Mouse (Mus musculus) kidney, postnatal 0 days (tissue): ENCODE data around the gene Lrrc20. TPM values are rescaled to one million over a fixed set of nuclear protein-coding genes. Genes with fewer than 3 reads are reported as not detected.
A peak's percentile ranks its signal among the peaks of the same experiment; 100 is the strongest.

ENCODE experiments used
- ATAC-seq: fragments of 200-750 bp; cut with Nextera tagmentation; replicated peaks from 2 replicates; pipeline ENCODE4 v1.8.0; 2017; ENCODE audit warnings: low read depth, moderate number of reproducible peaks, moderate TSS enrichment, moderate library complexity; ENCODE audit not compliant: low FRiP score
- DNase-seq: peaks from one replicate; pipeline ENCODE4 v3.0.0-alpha.2; 2016; ENCODE audit warnings: low spot score
- H3K27ac ChIP-seq: fragments of 300-500 bp; sonication (generic); 2 replicates; pipeline ENCODE4 v1.5.1; 2014; ENCODE audit warnings: mild to moderate bottlenecking
- H3K27me3 ChIP-seq: fragments of 300-500 bp; sonication (generic); 2 replicates; pipeline ENCODE4 v1.6.1; 2014; ENCODE audit warnings: low read length, mixed read lengths; ENCODE audit not compliant: insufficient read depth
- H3K36me3 ChIP-seq: fragments of 300-500 bp; sonication (generic); 2 replicates; pipeline ENCODE4 v1.6.1; 2014; ENCODE audit warnings: low read length, mixed read lengths; ENCODE audit not compliant: insufficient read depth
- H3K4me1 ChIP-seq: fragments of 300-500 bp; sonication (generic); replicated peaks from 2 replicates; pipeline ENCODE4 v1.6.1; 2014; ENCODE audit warnings: antibody characterized with exemption, low read length, mixed read lengths; ENCODE audit not compliant: insufficient read depth
- H3K4me2 ChIP-seq: fragments of 300-500 bp; sonication (generic); 2 replicates; pipeline ENCODE4 v1.6.1; 2014; ENCODE audit warnings: mild to moderate bottlenecking, low read length, moderate library complexity, mixed read lengths
- H3K4me3 ChIP-seq: fragments of 300-500 bp; sonication (generic); replicated peaks from 2 replicates; pipeline ENCODE4 v1.5.1; 2014; ENCODE audit warnings: low read depth, low read length
- H3K9ac ChIP-seq: fragments of 300-500 bp; sonication (generic); 2 replicates; pipeline ENCODE4 v1.6.1; 2014; ENCODE audit warnings: low read depth, low read length
- H3K9me3 ChIP-seq: fragments of 300-500 bp; sonication (generic); replicated peaks from 2 replicates; pipeline ENCODE4 v1.6.1; 2016; ENCODE audit warnings: low read length, inconsistent platforms, mixed read lengths
- CTCF ChIP-seq: IDR thresholded peaks from 2 replicates; pipeline ENCODE4 v1.5.1; 2016; ENCODE audit warnings: antibody characterized with exemption, low read depth, mild to moderate bottlenecking, moderate library complexity
- WGBS: fragments of 180-500 bp; shearing (Covaris S2); extraction: QIAGEN DNeasy Blood & Tissue Kit; methylation state at CpG from one replicate; pipeline ENCODE4 v1.1.7; 2014; 5-methylcytosine and 5-hydroxymethylcytosine counted together
- polyA plus RNA-seq: library from polyadenylated mRNA; unstranded; fragments of >200 nt; fragmentation: Nextera tagmentation; extraction: Ambion mirVana; gene quantifications from 2 replicates; pipeline ENCODE4 v1.2.1, GENCODE M21; 2015

Gene Lrrc20
- polyA plus RNA-seq, 1 experiment from 2014 or later = 5.7 TPM

- H3K36me3 ChIP-seq = no peaks in the 10 kb centered on the region
- H3K9ac ChIP-seq = no peak overlapping the region
- ATAC-seq (peak; percentile 77; the same call in 1 of the 2 replicates), DNase-seq (no peak)
- H3K9me3 ChIP-seq = no peaks in the 10 kb centered on the region
- H3K27me3 ChIP-seq = no peaks in the 10 kb centered on the region
- H3K4me3 ChIP-seq = no peak overlapping the region
- no peak overlapping the region for H3K27ac ChIP-seq
- H3K4me2 ChIP-seq = no peak overlapping the region
- WGBS = 42% methylated on average over 12 of the region's 12 CpGs
- TF ChIP-seq CTCF = no peak
- H3K4me1 ChIP-seq = no peaks in the 10 kb centered on the region
These were observed 68.7 kb downstream of the Lrrc20 start for GRCm38 (mm10) chr10:61544127-61544862.

GRCm38 (mm10) chr10:61544863-61545240 is 69.3 kb downstream of the Lrrc20 start:
- no peak overlapping the region for H3K4me3 ChIP-seq
- WGBS = 50% methylated on average over 9 of the region's 9 CpGs
- DNase-seq = no peak
- H3K36me3 ChIP-seq = no peaks in the 10 kb centered on the region
- H3K27ac ChIP-seq = no peak overlapping the region
- H3K4me2 ChIP-seq = no peak overlapping the region
- no peaks in the 10 kb centered on the region for H3K9me3 ChIP-seq
- ATAC-seq = no peak
- H3K4me1 ChIP-seq = no peaks in the 10 kb centered on the region
- H3K9ac ChIP-seq = no peak overlapping the region
- H3K27me3 ChIP-seq = no peaks in the 10 kb centered on the region
- TF ChIP-seq CTCF = no peak

- ATAC-seq = no peak
These were observed 74.5 kb downstream of the Lrrc20 start for GRCm38 (mm10) chr10:61550106-61550505.

GRCm38 (mm10) chr10:61555155-61555554 is 79.6 kb downstream of the Lrrc20 start:
- WGBS = 84% methylated on average over 6 of the region's 6 CpGs
- no peaks in the 10 kb centered on the region for H3K36me3 ChIP-seq
- H3K4me3 ChIP-seq = no peak overlapping the region
- H3K27ac ChIP-seq = no peak overlapping the region
- H3K4me1 ChIP-seq = no peaks in the 10 kb centered on the region
- no peak for TF ChIP-seq CTCF
- no peaks in the 10 kb centered on the region for H3K27me3 ChIP-seq
- H3K4me2 ChIP-seq = no peak overlapping the region
- DNase-seq (no peak), ATAC-seq (no peak)
- no peak overlapping the region for H3K9ac ChIP-seq
- H3K9me3 ChIP-seq = no peaks in the 10 kb centered on the region

More at GRCm38 (mm10) chr10:61550106-61550505, 74.5 kb downstream of the Lrrc20 start:
- Histone ChIP-seq H3K4me1 (no peaks in the 10 kb centered on the region), H3K27ac (no peak overlapping the region), H3K9me3 (no peaks in the 10 kb centered on the region), H3K4me3 (no peak overlapping the region), H3K36me3 (no peaks in the 10 kb centered on the region), H3K4me2 (no peak overlapping the region), H3K27me3 (no peaks in the 10 kb centered on the region), H3K9ac (no peak overlapping the region)
- DNase-seq = no peak
- no peak for TF ChIP-seq CTCF
- WGBS = 83% methylated on average over 8 of the region's 8 CpGs

- TF ChIP-seq CTCF = no peak
- ATAC-seq (no peak), DNase-seq (no peak)
- Histone ChIP-seq H3K4me1 (no peaks in the 10 kb centered on the region), H3K9ac (no peak overlapping the region), H3K36me3 (no peaks in the 10 kb centered on the region), H3K4me2 (no peak overlapping the region), H3K4me3 (no peak overlapping the region), H3K27ac (no peak overlapping the region), H3K27me3 (no peaks in the 10 kb centered on the region), H3K9me3 (no peaks in the 10 kb centered on the region)
- WGBS = 84% methylated on average over 2 of the region's 2 CpGs
These were observed 83.0 kb downstream of the Lrrc20 start for GRCm38 (mm10) chr10:61558631-61559030.

DNA sequence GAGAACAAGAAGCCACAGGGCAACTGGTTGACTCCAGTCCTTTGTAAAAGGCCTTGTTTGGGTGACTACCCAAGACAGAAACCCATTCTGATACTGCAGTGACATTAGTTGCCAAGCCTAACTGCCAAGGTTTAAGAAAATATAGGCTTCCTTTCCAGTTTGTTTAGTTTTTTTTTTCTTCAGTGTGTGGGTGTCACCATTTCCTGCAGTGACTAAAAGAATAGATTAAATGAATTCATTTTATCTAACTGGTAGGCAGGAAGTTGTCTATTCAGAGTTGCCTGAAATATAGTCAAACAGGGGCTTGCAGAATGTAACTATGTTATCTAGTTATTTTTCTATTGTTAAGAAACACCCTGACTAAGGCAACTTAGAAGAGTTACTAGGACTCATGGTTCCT is 83.9 kb downstream of the Lrrc20 start:
- no peak overlapping the region for H3K4me3 ChIP-seq
- H3K9ac ChIP-seq = no peak overlapping the region
- DNase-seq (no peak), ATAC-seq (no peak)
- H3K27ac ChIP-seq = no peak overlapping the region
- H3K4me1 ChIP-seq = no peaks in the 10 kb centered on the region
- no peak for TF ChIP-seq CTCF
- no peaks in the 10 kb centered on the region for H3K9me3 ChIP-seq
- H3K36me3 ChIP-seq = no peaks in the 10 kb centered on the region
- no peaks in the 10 kb centered on the region for H3K27me3 ChIP-seq
- H3K4me2 ChIP-seq = no peak overlapping the region

GRCm38 (mm10) chr10:61563550-61563949 is 87.9 kb downstream of the Lrrc20 start:
- H3K4me1 ChIP-seq = no peaks in the 10 kb centered on the region
- H3K9ac ChIP-seq = no peak overlapping the region
- WGBS = 79% methylated on average over 9 of the region's 9 CpGs
- H3K9me3 ChIP-seq = no peaks in the 10 kb centered on the region
- ATAC-seq = no peak
- no peak overlapping the region for H3K4me3 ChIP-seq
- H3K27ac ChIP-seq = no peak overlapping the region
- no peaks in the 10 kb centered on the region for H3K27me3 ChIP-seq
- no peak for DNase-seq
- no peak for TF ChIP-seq CTCF
- H3K36me3 ChIP-seq = no peaks in the 10 kb centered on the region
- H3K4me2 ChIP-seq = no peak overlapping the region
